Mouse (Mus musculus): ENCODE data around the gene Fgd2. TPM values are rescaled to one million over a fixed set of nuclear protein-coding genes. Genes with fewer than 3 reads are reported as not detected.

Fgd2 gene
- polyA plus RNA-seq, 1 experiment from 2014 or later, result 2.2 TPM

GRCm38 (mm10) chr17:29397480-29398433, 37.0 kb downstream of the Fgd2 start:
- Histone ChIP-seq H3K27ac (ENCODE audit: low read depth, low read length) (no peak overlapping the region; the same call in 1 of the 2 replicates), H3K9ac (ENCODE audit: low read length) (peak overlapping the region; percentile 66), H3K9me3 (ENCODE audit: control insufficient read depth, low read length) (no peaks in the 10 kb centered on the region), H3K36me3 (ENCODE audit: control insufficient read depth, insufficient read depth, low read length) (no peaks in the 10 kb centered on the region), H3K4me2 (peak overlapping the region; percentile 46), H3K4me3 (ENCODE audit: low read depth, low read length) (peak overlapping the region; percentile 21), H3K27me3 (ENCODE audit: control insufficient read depth, insufficient read depth, low read length) (peaks cover 2% of the 10 kb centered on the region), H3K4me1 (ENCODE audit: control insufficient read depth, insufficient read depth, low read length) (peaks cover 22% of the 10 kb centered on the region)
- DNase-seq (ENCODE audit: low spot score, missing footprints) (peak; percentile 97), ATAC-seq (ENCODE audit: low FRiP score) (peak; percentile 80)
- 1% methylated on average over 27 of the region's 27 CpGs for WGBS

DNA sequence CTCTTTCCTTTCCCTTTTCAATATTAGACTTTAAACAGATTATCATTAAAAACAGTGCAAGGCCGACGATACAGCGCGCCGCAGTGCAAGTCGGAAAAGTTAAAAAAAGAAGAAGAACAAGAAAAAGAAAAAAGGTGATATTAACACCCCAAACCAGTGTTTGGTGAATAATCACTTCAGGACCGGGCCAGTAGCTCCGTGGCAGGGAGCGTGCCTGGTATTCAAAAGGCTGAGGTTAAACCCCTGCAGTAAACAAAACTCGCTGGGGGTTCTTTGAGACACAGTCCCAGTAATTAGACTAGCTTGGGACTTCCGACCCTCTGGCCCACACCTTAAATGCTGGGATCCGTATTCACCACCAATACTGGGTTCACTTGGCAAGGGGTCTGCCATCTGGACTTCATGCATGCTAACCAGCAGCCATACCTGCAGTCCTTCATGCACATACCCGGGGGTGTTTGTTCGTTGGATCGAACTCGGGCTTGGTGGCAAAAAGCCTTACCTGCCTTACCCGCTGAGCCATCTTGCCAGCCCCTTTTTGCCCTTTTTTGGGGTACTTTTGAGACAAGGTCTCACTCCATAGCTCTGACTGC, 37.8 kb downstream of the Fgd2 start:
- Histone ChIP-seq H3K4me2 (peak overlapping the region; percentile 46), H3K4me1 (ENCODE audit: control insufficient read depth, insufficient read depth, low read length) (peaks cover 22% of the 10 kb centered on the region), H3K36me3 (ENCODE audit: control insufficient read depth, insufficient read depth, low read length) (no peaks in the 10 kb centered on the region), H3K9ac (ENCODE audit: low read length) (peak overlapping the region; percentile 66), H3K27me3 (ENCODE audit: control insufficient read depth, insufficient read depth, low read length) (peaks cover 2% of the 10 kb centered on the region), H3K9me3 (ENCODE audit: control insufficient read depth, low read length) (no peaks in the 10 kb centered on the region), H3K27ac (ENCODE audit: low read depth, low read length) (no peak overlapping the region; the same call in 1 of the 2 replicates), H3K4me3 (ENCODE audit: low read depth, low read length) (peak overlapping the region; percentile 21; the same call in 1 of the 2 replicates)
- ATAC-seq (ENCODE audit: low FRiP score) (no peak), DNase-seq (ENCODE audit: low spot score, missing footprints) (peak; percentile 92)
- 5% methylated on average over 17 of the region's 17 CpGs for WGBS

GRCm38 (mm10) chr17:29399241-29399910, 38.7 kb downstream of the Fgd2 start:
- Histone ChIP-seq H3K4me2 (no peak overlapping the region), H3K4me3 (ENCODE audit: low read depth, low read length) (no peak overlapping the region), H3K27me3 (ENCODE audit: control insufficient read depth, insufficient read depth, low read length) (peaks cover 2% of the 10 kb centered on the region), H3K4me1 (ENCODE audit: control insufficient read depth, insufficient read depth, low read length) (peaks cover 22% of the 10 kb centered on the region), H3K36me3 (ENCODE audit: control insufficient read depth, insufficient read depth, low read length) (no peaks in the 10 kb centered on the region), H3K9ac (ENCODE audit: low read length) (no peak overlapping the region), H3K27ac (ENCODE audit: low read depth, low read length) (no peak overlapping the region), H3K9me3 (ENCODE audit: control insufficient read depth, low read length) (no peaks in the 10 kb centered on the region)
- ATAC-seq (ENCODE audit: low FRiP score) (no peak), DNase-seq (ENCODE audit: low spot score, missing footprints) (peak; percentile 85)
- 30% methylated on average over 14 of the region's 14 CpGs for WGBS

DNA sequence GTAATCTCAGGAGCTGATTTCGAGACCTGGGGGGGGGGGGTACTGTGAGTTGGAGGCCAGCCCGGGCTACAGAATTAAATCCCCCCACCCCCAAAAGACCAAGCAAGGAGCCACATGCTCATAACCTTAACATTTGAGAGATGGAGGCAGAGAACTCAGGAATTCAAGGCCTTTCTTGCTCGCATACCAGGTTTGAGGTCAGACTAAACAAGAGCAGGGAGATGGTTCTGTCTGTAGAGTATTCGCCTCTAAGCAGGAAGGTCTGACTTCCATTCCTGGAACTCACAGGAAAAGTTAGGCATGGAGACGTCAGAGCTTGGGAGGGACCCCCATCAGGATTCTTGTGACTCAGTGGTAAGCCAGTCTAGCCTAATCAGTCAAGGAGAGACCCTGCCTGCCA, 39.3 kb downstream of the Fgd2 start:
- 59% methylated on average over 5 of the region's 5 CpGs for WGBS
- Histone ChIP-seq H3K27me3 (ENCODE audit: control insufficient read depth, insufficient read depth, low read length) (peaks cover 2% of the 10 kb centered on the region), H3K27ac (ENCODE audit: low read depth, low read length) (no peak overlapping the region), H3K9ac (ENCODE audit: low read length) (no peak overlapping the region), H3K4me2 (no peak overlapping the region), H3K36me3 (ENCODE audit: control insufficient read depth, insufficient read depth, low read length) (no peaks in the 10 kb centered on the region), H3K4me1 (ENCODE audit: control insufficient read depth, insufficient read depth, low read length) (peaks cover 22% of the 10 kb centered on the region), H3K4me3 (ENCODE audit: low read depth, low read length) (no peak overlapping the region), H3K9me3 (ENCODE audit: control insufficient read depth, low read length) (no peaks in the 10 kb centered on the region)
- no peak for DNase-seq (ENCODE audit: low spot score, missing footprints)
- no peak for ATAC-seq (ENCODE audit: low FRiP score)

DNA sequence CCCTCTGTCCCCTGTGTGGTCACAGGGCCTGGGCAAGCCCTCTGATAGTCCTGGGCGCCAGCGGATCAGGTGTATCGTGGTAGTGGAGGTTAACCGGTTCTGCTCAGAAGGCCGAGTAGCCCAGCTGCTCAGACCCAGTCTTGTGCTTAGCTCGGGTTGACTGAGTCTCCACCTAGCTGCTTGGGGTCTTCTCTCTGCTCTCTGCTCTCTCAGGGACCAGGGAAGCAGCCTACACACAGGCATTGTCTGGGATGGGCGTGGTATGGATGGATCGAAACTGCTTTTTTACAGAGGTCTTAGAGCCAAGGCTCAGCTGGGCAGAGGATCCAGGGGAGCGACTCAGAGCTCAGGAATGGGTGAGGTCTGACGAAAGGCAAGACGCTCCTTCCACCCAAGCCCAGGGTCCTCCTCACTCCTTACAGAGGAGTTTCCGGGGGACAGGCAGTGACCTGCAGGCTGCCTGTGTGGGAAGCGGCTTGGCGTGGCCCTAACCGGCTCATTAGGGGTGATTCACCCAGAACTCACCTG, 41.1 kb downstream of the Fgd2 start:
- no peak overlapping the region for H3K4me3 ChIP-seq (ENCODE audit: low read depth, low read length)
- H3K4me2 ChIP-seq, result no peak overlapping the region
- H3K9ac ChIP-seq (ENCODE audit: low read length), result no peak overlapping the region
- H3K9me3 ChIP-seq (ENCODE audit: control insufficient read depth, low read length), result no peaks in the 10 kb centered on the region
- H3K4me1 ChIP-seq (ENCODE audit: control insufficient read depth, insufficient read depth, low read length), result peaks cover 22% of the 10 kb centered on the region
- no peak overlapping the region for H3K27ac ChIP-seq (ENCODE audit: low read depth, low read length)
- H3K27me3 ChIP-seq (ENCODE audit: control insufficient read depth, insufficient read depth, low read length), result peaks cover 2% of the 10 kb centered on the region
- no peaks in the 10 kb centered on the region for H3K36me3 ChIP-seq (ENCODE audit: control insufficient read depth, insufficient read depth, low read length)
- DNase-seq (ENCODE audit: low spot score, missing footprints), result no peak
- ATAC-seq (ENCODE audit: low FRiP score), result no peak
- 60% methylated on average over 15 of the region's 15 CpGs for WGBS

DNA sequence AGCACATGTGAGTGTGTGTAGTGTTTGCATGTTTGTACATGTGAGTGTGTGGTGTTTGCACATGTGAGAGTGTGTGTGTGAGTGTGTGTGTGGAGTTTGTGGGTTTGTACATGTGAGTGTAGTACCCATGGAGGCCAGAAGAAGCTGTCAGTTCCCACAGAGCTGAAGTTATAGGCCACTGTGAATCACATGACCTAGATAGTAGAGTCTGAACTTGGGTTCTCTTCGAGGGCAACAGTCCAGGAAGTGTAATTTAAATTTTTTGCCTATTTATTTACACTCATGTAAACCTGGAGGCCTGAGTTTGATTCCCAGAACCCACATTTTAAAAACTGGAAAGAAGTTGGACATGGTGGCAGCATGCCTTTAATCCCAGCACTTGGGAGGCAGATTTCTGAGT, 42.5 kb downstream of the Fgd2 start:
- DNase-seq (ENCODE audit: low spot score, missing footprints) (no peak), ATAC-seq (ENCODE audit: low FRiP score) (no peak)
- H3K36me3 ChIP-seq (ENCODE audit: control insufficient read depth, insufficient read depth, low read length), result no peaks in the 10 kb centered on the region
- no peak overlapping the region for H3K4me2 ChIP-seq
- 84% methylated on average over 1 of the region's 1 CpGs for WGBS
- H3K9ac ChIP-seq (ENCODE audit: low read length), result no peak overlapping the region
- no peaks in the 10 kb centered on the region for H3K9me3 ChIP-seq (ENCODE audit: control insufficient read depth, low read length)
- peaks cover 11% of the 10 kb centered on the region for H3K4me1 ChIP-seq (ENCODE audit: control insufficient read depth, insufficient read depth, low read length)
- no peak overlapping the region for H3K4me3 ChIP-seq (ENCODE audit: low read depth, low read length)
- no peak overlapping the region for H3K27ac ChIP-seq (ENCODE audit: low read depth, low read length)
- H3K27me3 ChIP-seq (ENCODE audit: control insufficient read depth, insufficient read depth, low read length), result peaks cover 2% of the 10 kb centered on the region

GRCm38 (mm10) chr17:29405501-29405900, 44.8 kb downstream of the Fgd2 start:
- no peak for DNase-seq (ENCODE audit: low spot score, missing footprints)
- no peaks in the 10 kb centered on the region for H3K36me3 ChIP-seq (ENCODE audit: control insufficient read depth, insufficient read depth, low read length)
- ATAC-seq (ENCODE audit: low FRiP score), result no peak
- WGBS, result 48% methylated on average over 13 of the region's 13 CpGs
- H3K4me1 ChIP-seq (ENCODE audit: control insufficient read depth, insufficient read depth, low read length), result no peaks in the 10 kb centered on the region
- no peaks in the 10 kb centered on the region for H3K9me3 ChIP-seq (ENCODE audit: control insufficient read depth, low read length)
- H3K9ac ChIP-seq (ENCODE audit: low read length), result no peak overlapping the region
- no peaks in the 10 kb centered on the region; the same call in 1 of the 2 replicates for H3K27me3 ChIP-seq (ENCODE audit: control insufficient read depth, insufficient read depth, low read length)
- H3K4me3 ChIP-seq (ENCODE audit: low read depth, low read length), result no peak overlapping the region
- no peak overlapping the region for H3K27ac ChIP-seq (ENCODE audit: low read depth, low read length)
- no peak overlapping the region for H3K4me2 ChIP-seq

GRCm38 (mm10) chr17:29406077-29406476, 45.4 kb downstream of the Fgd2 start:
- Histone ChIP-seq H3K27me3 (ENCODE audit: control insufficient read depth, insufficient read depth, low read length) (no peaks in the 10 kb centered on the region; the same call in 1 of the 2 replicates), H3K9me3 (ENCODE audit: control insufficient read depth, low read length) (no peaks in the 10 kb centered on the region), H3K36me3 (ENCODE audit: control insufficient read depth, insufficient read depth, low read length) (no peaks in the 10 kb centered on the region), H3K4me2 (no peak overlapping the region), H3K4me1 (ENCODE audit: control insufficient read depth, insufficient read depth, low read length) (no peaks in the 10 kb centered on the region), H3K27ac (ENCODE audit: low read depth, low read length) (no peak overlapping the region), H3K4me3 (ENCODE audit: low read depth, low read length) (no peak overlapping the region), H3K9ac (ENCODE audit: low read length) (no peak overlapping the region)
- no peak for ATAC-seq (ENCODE audit: low FRiP score)
- DNase-seq (ENCODE audit: low spot score, missing footprints), result no peak
- 49% methylated on average over 6 of the region's 6 CpGs for WGBS
